Mouse (Mus musculus) erythroblast, embryonic 14.5 days (primary cell): ENCODE data around the gene Tulp4.

Experiments
- GATA1 ChIP-seq: IDR thresholded peaks from 2 replicates; pipeline ENCODE4 v1.6.1; 2012; ENCODE audit warnings: low read length, inconsistent platforms, mixed read lengths
- TAL1 ChIP-seq: IDR thresholded peaks from 3 replicates; pipeline ENCODE4 v1.6.1; 2012; ENCODE audit warnings: low read length, inconsistent platforms, mixed read lengths

- TF ChIP-seq GATA1 (no peak), TAL1 (no peak)
Measured at GRCm38 (mm10) chr17:6195390-6195789, 89.2 kb downstream of the Tulp4 start.
